Mouse (Mus musculus): ENCODE measurements around the gene Col4a1. TPM values are rescaled to one million over a fixed set of nuclear protein-coding genes. Genes with fewer than 3 reads are reported as not detected.

Gene Col4a1
- polyA plus RNA-seq, 1 experiment from 2014 or later = 123 TPM

DNA sequence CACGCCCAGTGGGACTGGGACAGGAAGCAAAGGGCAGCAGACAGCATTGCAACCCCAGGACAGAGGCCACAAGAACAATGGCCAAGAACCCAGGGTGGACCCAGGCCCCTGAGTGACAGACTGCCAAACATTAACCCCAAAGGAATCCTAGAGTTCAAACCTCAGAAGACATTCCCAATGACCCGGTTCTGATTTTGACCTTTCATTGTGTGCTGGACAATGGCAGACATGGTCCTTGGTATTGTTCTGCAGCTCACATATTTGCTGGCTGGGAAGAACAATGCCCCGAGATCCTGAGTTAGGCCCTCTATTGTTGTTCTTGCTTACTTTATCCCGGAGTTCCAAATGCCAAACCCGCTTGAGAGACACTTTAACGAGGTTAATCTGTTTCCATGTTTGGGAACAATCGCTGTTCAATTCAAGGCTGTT is 4.0 kb downstream of the Col4a1 start:
- peak; percentile 58 for DNase-seq (ENCODE audit: low spot score)
- H3K27me3 ChIP-seq (ENCODE audit: insufficient read depth, poor library complexity, severe bottlenecking) = peaks cover 72% of the 10 kb centered on the region
- 26% methylated on average over 7 of the region's 7 CpGs for WGBS
- H3K4me3 ChIP-seq = 0 out of 2 replicates have a peak overlapping the region, but pooled peaks have one; percentile 0
- H3K4me1 ChIP-seq (replicated peaks) = peaks cover 68% of the 10 kb centered on the region
- H3K36me3 ChIP-seq = 0 out of 2 replicates have a peak, but pooled peaks cover 3% of the 10 kb centered on the region
- no peak overlapping the region for H3K27ac ChIP-seq
- H3K9me3 ChIP-seq = no peaks in the 10 kb centered on the region

DNA sequence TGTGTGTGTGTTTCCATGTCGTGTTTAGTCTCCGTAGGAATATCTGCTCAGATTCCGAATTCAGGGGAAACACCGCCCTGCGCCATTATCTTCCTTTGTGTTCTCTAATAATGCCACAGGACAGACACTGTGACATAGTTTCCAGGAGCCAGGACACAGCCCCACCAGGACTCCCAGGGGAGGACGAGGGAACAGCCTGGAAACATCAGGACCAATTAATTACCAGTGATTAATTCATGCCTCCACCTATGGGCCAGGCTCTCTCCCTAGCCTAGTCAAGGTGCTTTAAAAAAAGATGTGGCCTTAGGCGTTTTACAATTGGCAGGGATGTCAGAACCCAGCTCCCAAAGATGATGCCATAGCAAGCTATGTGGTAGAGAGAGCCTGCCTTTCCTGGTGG is 5.2 kb downstream of the Col4a1 start:
- Histone ChIP-seq H3K27me3 (ENCODE audit: insufficient read depth, poor library complexity, severe bottlenecking) (peaks cover 60% of the 10 kb centered on the region), H3K4me3 (no peak overlapping the region), H3K9me3 (no peaks in the 10 kb centered on the region), H3K4me1 (replicated peaks) (peaks cover 56% of the 10 kb centered on the region), H3K27ac (no peak overlapping the region), H3K36me3 (0 out of 2 replicates have a peak, but pooled peaks cover 3% of the 10 kb centered on the region)
- WGBS = 82% methylated on average over 7 of the region's 7 CpGs
- DNase-seq (ENCODE audit: low spot score) = no peak

- H3K4me1 ChIP-seq (replicated peaks) = peaks cover 44% of the 10 kb centered on the region
- 89% methylated on average over 1 of the region's 1 CpGs for WGBS
- peaks cover 41% of the 10 kb centered on the region for H3K27me3 ChIP-seq (ENCODE audit: insufficient read depth, poor library complexity, severe bottlenecking)
- no peak for DNase-seq (ENCODE audit: low spot score)
- H3K27ac ChIP-seq = no peak overlapping the region
- 0 out of 2 replicates have a peak, but pooled peaks cover 3% of the 10 kb centered on the region for H3K36me3 ChIP-seq
- no peak overlapping the region for H3K4me3 ChIP-seq
- no peaks in the 10 kb centered on the region for H3K9me3 ChIP-seq
These were observed 7.1 kb downstream of the Col4a1 start for GRCm38 (mm10) chr8:11305539-11305938.

DNA sequence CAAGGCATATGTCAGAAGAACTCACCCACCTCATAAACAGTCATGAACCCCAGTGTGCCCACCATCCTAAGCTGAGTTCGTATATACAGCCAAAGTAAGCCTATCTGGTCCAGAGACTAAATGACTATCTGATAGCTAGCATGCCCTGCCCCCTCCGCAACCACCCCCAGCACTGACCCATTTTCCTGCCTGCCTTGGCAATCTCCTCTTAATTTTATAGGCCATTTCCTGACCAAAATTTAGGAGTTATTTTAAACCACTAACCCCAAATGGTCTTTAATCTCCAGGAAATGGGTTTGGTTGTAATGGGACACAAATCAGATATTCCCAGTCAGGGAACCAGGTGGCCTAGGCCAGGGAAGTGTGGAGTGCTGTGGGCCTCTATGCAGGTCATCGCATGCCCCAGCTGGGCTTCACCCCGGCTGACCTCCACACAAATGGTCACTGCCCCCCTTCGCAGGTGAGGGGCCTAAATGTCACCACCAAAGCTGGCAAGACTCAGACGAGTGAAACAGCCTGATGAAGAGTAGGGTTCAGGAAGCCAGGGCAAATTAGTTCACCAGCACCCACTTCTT is 8.5 kb downstream of the Col4a1 start:
- Histone ChIP-seq H3K27ac (no peak overlapping the region), H3K9me3 (no peaks in the 10 kb centered on the region), H3K36me3 (0 out of 2 replicates have a peak, but pooled peaks cover 3% of the 10 kb centered on the region), H3K27me3 (ENCODE audit: insufficient read depth, poor library complexity, severe bottlenecking) (peaks cover 27% of the 10 kb centered on the region), H3K4me1 (replicated peaks) (peaks cover 41% of the 10 kb centered on the region), H3K4me3 (no peak overlapping the region)
- DNase-seq (ENCODE audit: low spot score) = no peak
- WGBS = 87% methylated on average over 6 of the region's 6 CpGs

- no peak for DNase-seq (ENCODE audit: low spot score)
- WGBS = 89% methylated on average over 8 of the region's 8 CpGs
These were observed 12.2 kb downstream of the Col4a1 start for GRCm38 (mm10) chr8:11300436-11300835.

DNA sequence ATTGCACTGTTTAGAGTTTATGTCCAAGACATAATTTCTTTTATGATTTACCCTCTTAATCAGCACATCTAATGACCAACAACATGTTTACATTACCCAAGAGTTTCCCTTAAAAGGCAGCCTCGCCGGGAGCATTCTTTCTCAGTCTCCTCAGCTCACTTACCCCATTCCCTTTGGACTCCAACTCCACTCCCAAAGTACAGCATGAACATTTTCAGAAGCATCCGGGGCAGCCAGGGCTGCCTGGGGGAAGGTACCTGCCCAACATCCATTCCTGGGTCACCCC is 13.4 kb downstream of the Col4a1 start:
- 78% methylated on average over 3 of the region's 3 CpGs for WGBS
- H3K36me3 ChIP-seq = no peaks in the 10 kb centered on the region
- no peak for DNase-seq (ENCODE audit: low spot score)
- H3K27ac ChIP-seq = no peak overlapping the region
- H3K9me3 ChIP-seq = no peaks in the 10 kb centered on the region
- H3K4me3 ChIP-seq = no peak overlapping the region
- no peaks in the 10 kb centered on the region for H3K27me3 ChIP-seq (ENCODE audit: insufficient read depth, poor library complexity, severe bottlenecking)
- peaks cover 41% of the 10 kb centered on the region for H3K4me1 ChIP-seq (replicated peaks)

More at GRCm38 (mm10) chr8:11300436-11300835, 12.2 kb downstream of the Col4a1 start:
- no peaks in the 10 kb centered on the region for H3K36me3 ChIP-seq
- H3K27ac ChIP-seq = no peak overlapping the region
- peaks cover 39% of the 10 kb centered on the region for H3K4me1 ChIP-seq (replicated peaks)
- H3K9me3 ChIP-seq = no peaks in the 10 kb centered on the region
- H3K27me3 ChIP-seq (ENCODE audit: insufficient read depth, poor library complexity, severe bottlenecking) = no peaks in the 10 kb centered on the region
- H3K4me3 ChIP-seq = no peak overlapping the region

- H3K27me3 ChIP-seq (ENCODE audit: insufficient read depth, poor library complexity, severe bottlenecking) = no peaks in the 10 kb centered on the region
- no peak overlapping the region for H3K4me3 ChIP-seq
- peaks cover 41% of the 10 kb centered on the region for H3K4me1 ChIP-seq (replicated peaks)
- WGBS = 65% methylated on average over 12 of the region's 12 CpGs
- H3K9me3 ChIP-seq = no peaks in the 10 kb centered on the region
- no peaks in the 10 kb centered on the region for H3K36me3 ChIP-seq
- peak; percentile 44 for DNase-seq (ENCODE audit: low spot score)
- H3K27ac ChIP-seq = 0 out of 2 replicates have a peak overlapping the region, but pooled peaks have one; percentile 50
These were observed 13.9 kb downstream of the Col4a1 start for GRCm38 (mm10) chr8:11298531-11299316.

GRCm38 (mm10) chr8:11297141-11297838 is 15.3 kb downstream of the Col4a1 start:
- no peak for DNase-seq (ENCODE audit: low spot score)
- Histone ChIP-seq H3K36me3 (no peaks in the 10 kb centered on the region), H3K27me3 (ENCODE audit: insufficient read depth, poor library complexity, severe bottlenecking) (no peaks in the 10 kb centered on the region), H3K9me3 (no peaks in the 10 kb centered on the region), H3K27ac (no peak overlapping the region), H3K4me1 (replicated peaks) (peaks cover 43% of the 10 kb centered on the region), H3K4me3 (no peak overlapping the region)
- WGBS = 88% methylated on average over 8 of the region's 8 CpGs

DNA sequence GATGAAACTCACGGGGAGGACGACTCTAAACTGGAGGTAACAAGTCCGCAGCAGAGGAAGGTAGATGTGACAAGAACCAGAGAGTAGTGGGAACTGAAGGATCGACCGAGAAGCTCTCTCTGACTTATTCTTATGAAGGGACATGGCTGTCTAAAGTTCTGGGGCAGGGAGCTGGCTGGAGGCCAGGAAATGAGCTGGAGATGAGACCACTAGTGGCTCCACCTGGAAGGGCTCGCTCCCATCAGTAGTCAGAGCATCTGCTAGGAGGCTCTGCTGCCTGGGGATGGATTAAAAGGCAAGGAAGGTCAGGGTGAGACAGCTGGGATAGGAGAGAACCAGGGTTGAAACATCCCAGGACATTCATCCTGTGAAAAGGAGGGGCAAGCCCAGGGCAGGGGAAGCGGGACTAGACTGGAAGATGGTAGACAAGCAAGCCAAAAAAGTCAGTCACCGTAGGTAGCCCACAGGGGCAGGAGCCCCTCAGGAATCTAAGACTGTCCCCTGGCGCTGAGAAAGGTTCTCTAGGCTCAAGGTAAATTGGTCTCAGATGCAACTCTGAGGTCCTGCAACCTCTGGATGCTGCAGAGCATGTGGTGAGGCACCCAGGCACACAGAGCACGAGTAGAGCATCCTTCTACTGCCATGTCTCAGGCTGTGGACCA is 16.2 kb downstream of the Col4a1 start:
- Histone ChIP-seq H3K4me1 (replicated peaks) (peaks cover 49% of the 10 kb centered on the region), H3K27me3 (ENCODE audit: insufficient read depth, poor library complexity, severe bottlenecking) (no peaks in the 10 kb centered on the region), H3K27ac (no peak overlapping the region), H3K9me3 (no peaks in the 10 kb centered on the region), H3K4me3 (no peak overlapping the region), H3K36me3 (no peaks in the 10 kb centered on the region)
- DNase-seq (ENCODE audit: low spot score) = no peak
- 90% methylated on average over 10 of the region's 10 CpGs for WGBS

GRCm38 (mm10) chr8:11292611-11293010 is 20.0 kb downstream of the Col4a1 start:
- Histone ChIP-seq H3K27ac (no peak overlapping the region), H3K9me3 (no peaks in the 10 kb centered on the region), H3K4me1 (replicated peaks) (peaks cover 53% of the 10 kb centered on the region), H3K36me3 (no peaks in the 10 kb centered on the region), H3K27me3 (ENCODE audit: insufficient read depth, poor library complexity, severe bottlenecking) (no peaks in the 10 kb centered on the region), H3K4me3 (no peak overlapping the region)
- DNase-seq (ENCODE audit: low spot score) = no peak
- WGBS = 59% methylated on average over 3 of the region's 3 CpGs

GRCm38 (mm10) chr8:11290533-11290932 is 22.1 kb downstream of the Col4a1 start:
- Histone ChIP-seq H3K27me3 (ENCODE audit: insufficient read depth, poor library complexity, severe bottlenecking) (no peaks in the 10 kb centered on the region), H3K27ac (peak overlapping the region; percentile 2; the same call in 1 of the 2 replicates), H3K36me3 (no peaks in the 10 kb centered on the region), H3K4me1 (replicated peaks) (peaks cover 51% of the 10 kb centered on the region), H3K9me3 (no peaks in the 10 kb centered on the region), H3K4me3 (no peak overlapping the region)
- DNase-seq (ENCODE audit: low spot score) = no peak
- 5% methylated on average over 1 of the region's 1 CpGs for WGBS

DNA sequence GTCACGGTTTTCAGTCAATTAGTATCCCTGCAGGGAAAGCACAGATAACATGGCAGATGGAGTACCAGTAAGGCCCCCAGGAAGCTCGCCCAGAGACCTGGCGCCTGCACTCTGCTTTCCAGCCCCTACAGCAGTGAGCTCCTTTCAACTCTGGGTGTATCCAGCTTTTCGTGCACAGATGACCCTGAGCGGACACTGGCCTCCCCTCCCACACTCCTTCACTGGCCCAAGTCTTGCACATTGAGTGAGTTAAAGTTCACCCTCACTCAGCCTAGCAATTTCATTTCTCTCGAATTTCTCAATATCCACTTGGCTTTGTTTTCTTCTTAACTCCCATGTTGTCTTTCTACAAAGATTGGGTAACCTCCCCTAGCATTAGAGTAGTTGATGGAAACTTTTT is 24.3 kb downstream of the Col4a1 start:
- no peaks in the 10 kb centered on the region for H3K36me3 ChIP-seq
- DNase-seq (ENCODE audit: low spot score) = no peak
- H3K9me3 ChIP-seq = no peaks in the 10 kb centered on the region
- 57% methylated on average over 6 of the region's 6 CpGs for WGBS
- H3K27me3 ChIP-seq (ENCODE audit: insufficient read depth, poor library complexity, severe bottlenecking) = 0 out of 2 replicates have a peak, but pooled peaks cover 1% of the 10 kb centered on the region
- H3K27ac ChIP-seq = no peak overlapping the region
- no peak overlapping the region for H3K4me3 ChIP-seq
- H3K4me1 ChIP-seq (replicated peaks) = peaks cover 54% of the 10 kb centered on the region
